In the genomic region with DNA sequence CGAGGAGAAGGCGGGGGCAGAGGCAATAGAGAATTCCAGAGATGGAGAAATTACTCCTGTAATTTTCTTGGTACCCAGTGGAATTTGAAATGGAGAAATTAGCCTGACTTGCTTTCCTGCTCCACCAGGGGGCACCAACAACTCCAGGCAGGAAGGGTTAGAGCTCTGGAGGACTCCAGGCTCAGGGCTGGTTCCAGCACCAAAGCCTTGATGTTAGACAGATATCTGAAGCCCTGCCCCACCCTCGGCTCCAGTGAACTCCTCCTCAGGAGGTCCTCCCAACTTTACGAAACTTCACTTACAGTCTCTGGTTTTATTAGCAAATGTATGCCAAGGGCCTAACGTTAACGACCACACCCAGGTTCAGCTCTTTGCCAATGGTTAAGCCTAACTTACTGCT, we compare ENCODE assay signal across 8 mouse cellular contexts. TPM values are rescaled to one million over a fixed set of nuclear protein-coding genes. Genes with fewer than 3 reads are reported as not detected.
DNase-seq lines count a peak whose midpoint lies in the region; ATAC-seq lines count a peak whose summit lies in the region.

No protein-coding gene starts in this region.

- H3K9me3 ChIP-seq in kidney, embryonic 15.5 days (replicated peaks) = no peaks in the 10 kb centered on the region

- no peaks in the 10 kb centered on the region for H3K36me3 ChIP-seq in kidney, embryonic 15.5 days

- H3K4me1 ChIP-seq in kidney, embryonic 15.5 days = peaks cover 12% of the 10 kb centered on the region

- H3K4me3 ChIP-seq in kidney, embryonic 15.5 days (replicated peaks) = no peak overlapping the region

- H3K4me2 ChIP-seq in kidney, embryonic 15.5 days = no peak overlapping the region

- H3K27me3 ChIP-seq in kidney, embryonic 15.5 days = 0 out of 2 replicates have a peak, but pooled peaks cover 6% of the 10 kb centered on the region

- no peak overlapping the region for H3K9ac ChIP-seq in kidney, embryonic 15.5 days

- ATAC-seq in kidney, embryonic 15.5 days (replicated peaks; ENCODE audit: low FRiP score) = no peak
- peak; percentile 62 for ATAC-seq in granulocyte monocyte progenitor cell, adult 5-6 weeks (replicated peaks; ENCODE audit: poor library complexity, severe bottlenecking)

- no peak overlapping the region for H3K27ac ChIP-seq in kidney, embryonic 15.5 days

- peak; percentile 18 for DNase-seq in kidney, adult 11 months
- DNase-seq in adrenal gland, postnatal 10 days = peak; percentile 81
- peak; percentile 82 for DNase-seq in embryo, embryonic 11 days
- DNase-seq in left cerebral cortex, adult 11 months (ENCODE audit: low spot score) = peak; percentile 60
- DNase-seq in naive thymus-derived CD4-positive, alpha-beta T cell, adult 2 months (ENCODE audit: low read depth) = peak; percentile 38
- peak; percentile 57 for DNase-seq in thymus, postnatal 14 days

- WGBS in kidney, embryonic 15.5 days = 42% methylated on average over 6 of the region's 6 CpGs

RNA-seq across cellular contexts. Expression of a gene that starts 50.4 kb away (rescaled TPM):
- 10.2 and 10.7 TPM in 2 replicates for polyA plus RNA-seq in kidney, embryonic 15.5 days (2015; fragmentation: Nextera tagmentation; extraction: Ambion mirVana)
- 10 to 100 TPM; 72.1 to 76.7 TPM for total RNA-seq in adrenal gland, postnatal 10 days (2021)
- 0.62 TPM in 1 of 2 replicates, not detected in the other for total RNA-seq in granulocyte monocyte progenitor cell, adult 5-6 weeks (2014; fragmentation: Nextera tagmentation)
- total RNA-seq in granulocyte monocyte progenitor cell, adult 5-6 weeks (2017) = 0.56 and 0.82 TPM in 2 replicates

Comparison
In these comparisons a context has a peak if more than half of its experiments do, and no peak if none do; other contexts are left out.
1. DNase-seq: peak in every context shown above with its lines; median percentile 82 in embryo, embryonic 11 days; 81 in adrenal gland, postnatal 10 days; 60 in left cerebral cortex, adult 11 months; 57 in thymus, postnatal 14 days; 38 in naive thymus-derived CD4-positive, alpha-beta T cell, adult 2 months; 18 in kidney, adult 11 months.
2. RNA of a gene that starts 50.4 kb away (total RNA-seq): 72.1 to 76.7 TPM in adrenal gland, postnatal 10 days; 0.56 to 0.82 TPM in granulocyte monocyte progenitor cell, adult 5-6 weeks; every median in the first group is over 10 times any median in the second.